Mouse (Mus musculus) forebrain, postnatal 0 days (tissue): ENCODE data around the gene Thsd4. TPM values are rescaled to one million over a fixed set of nuclear protein-coding genes. Genes with fewer than 3 reads are reported as not detected.

Source experiments
- ATAC-seq: fragments of 200-750 bp; cut with Nextera tagmentation; 2 replicates; pipeline ENCODE4 v1.8.0; 2017; ENCODE audit warnings: mild to moderate bottlenecking, moderate library complexity
- DNase-seq: peaks from one replicate; pipeline ENCODE4 v3.0.0-alpha.2; 2015
- H3K27ac ChIP-seq: fragments of 300-500 bp; sonication (generic); 2 replicates; pipeline ENCODE4 v1.5.1; 2014; ENCODE audit warnings: low read depth, mild to moderate bottlenecking, antibody characterized with exemption, low read length, moderate library complexity, mixed read lengths
- H3K27me3 ChIP-seq: fragments of 300-500 bp; sonication (generic); 2 replicates; pipeline ENCODE4 v1.6.1; 2014; ENCODE audit warnings: mild to moderate bottlenecking, low read length, mixed read lengths; ENCODE audit not compliant: insufficient read depth
- H3K36me3 ChIP-seq: fragments of 300-500 bp; sonication (generic); 2 replicates; pipeline ENCODE4 v1.6.1; 2014; ENCODE audit warnings: mild to moderate bottlenecking, moderate library complexity; ENCODE audit not compliant: insufficient read depth
- H3K4me1 ChIP-seq: fragments of 300-500 bp; sonication (generic); 2 replicates; pipeline ENCODE4 v1.6.1; 2014; ENCODE audit warnings: antibody characterized with exemption; ENCODE audit not compliant: insufficient read depth
- H3K4me2 ChIP-seq: fragments of 300-500 bp; sonication (generic); 2 replicates; pipeline ENCODE4 v1.6.1; 2014; ENCODE audit warnings: low read depth, mild to moderate bottlenecking, moderate library complexity
- H3K4me3 ChIP-seq: fragments of 300-500 bp; sonication (generic); 2 replicates; pipeline ENCODE4 v1.5.1; 2014; ENCODE audit warnings: low read depth, low read length, mixed read lengths
- H3K9ac ChIP-seq: fragments of 300-500 bp; sonication (generic); 2 replicates; pipeline ENCODE4 v1.6.1; 2014; ENCODE audit warnings: mild to moderate bottlenecking
- H3K9me3 ChIP-seq: fragments of 300-500 bp; sonication (generic); 2 replicates; pipeline ENCODE4 v1.6.1; 2016; ENCODE audit warnings: low read length
- CTCF ChIP-seq: sonication (generic); IDR thresholded peaks from 2 replicates; pipeline ENCODE4 v1.5.1; 2016; ENCODE audit warnings: antibody characterized with exemption, control low read depth, low read depth
- WGBS: fragments of 180-500 bp; shearing (Covaris S2); extraction: QIAGEN DNeasy Blood & Tissue Kit; methylation state at CpG from one replicate; pipeline ENCODE4 v1.1.7; 2014; 5-methylcytosine and 5-hydroxymethylcytosine counted together
- polyA plus RNA-seq: library from polyadenylated mRNA; unstranded; fragments of >200 nt; fragmentation: Nextera tagmentation; extraction: Ambion mirVana; gene quantifications from 2 replicates; pipeline ENCODE4 v1.2.1, GENCODE M21; 2015
- total RNA-seq: library from RNA; depleted of rRNA; stranded (reverse); fragments of >200 nt; gene quantifications from 2 replicates; pipeline ENCODE4 v1.2.3, GENCODE M21; 2014

The Thsd4 gene
- total and polyA plus RNA-seq, 2 experiments from 2014 or later: 3.5 to 14.2 TPM

GRCm38 (mm10) chr9:60264586-60265325 lies 257.1 kb downstream of the Thsd4 start:
- H3K9ac ChIP-seq: no peak overlapping the region
- H3K27ac ChIP-seq: peak overlapping the region; percentile 51; the same call in 1 of the 2 replicates
- ATAC-seq: peak; percentile 75

GRCm38 (mm10) chr9:60262515-60263140 lies 259.2 kb downstream of the Thsd4 start:
- H3K27me3 ChIP-seq: no peaks in the 10 kb centered on the region; the same call in 1 of the 2 replicates
- H3K4me1 ChIP-seq: peaks cover 13% of the 10 kb centered on the region
- no peak for DNase-seq
- no peak overlapping the region for H3K27ac ChIP-seq
- no peak for TF ChIP-seq CTCF
- no peaks in the 10 kb centered on the region for H3K9me3 ChIP-seq
- 82% methylated on average over 6 of the region's 6 CpGs for WGBS
- no peaks in the 10 kb centered on the region for H3K36me3 ChIP-seq
- no peak overlapping the region for H3K9ac ChIP-seq
- no peak overlapping the region for H3K4me2 ChIP-seq
- no peak overlapping the region for H3K4me3 ChIP-seq
- no peak for ATAC-seq

More at GRCm38 (mm10) chr9:60264586-60265325, 257.1 kb downstream of the Thsd4 start:
- DNase-seq: peak; percentile 72
- Histone ChIP-seq H3K4me3 (no peak overlapping the region), H3K9me3 (no peaks in the 10 kb centered on the region), H3K27me3 (no peaks in the 10 kb centered on the region; the same call in 1 of the 2 replicates), H3K4me1 (peaks cover 13% of the 10 kb centered on the region), H3K36me3 (no peaks in the 10 kb centered on the region), H3K4me2 (no peak overlapping the region)
- 31% methylated on average over 10 of the region's 10 CpGs for WGBS
- no peak for TF ChIP-seq CTCF

GRCm38 (mm10) chr9:60259626-60260025 lies 262.2 kb downstream of the Thsd4 start:
- WGBS: 49% methylated on average over 13 of the region's 13 CpGs
- H3K4me3 ChIP-seq: no peak overlapping the region
- ATAC-seq: peak; percentile 32
- no peaks in the 10 kb centered on the region for H3K36me3 ChIP-seq
- H3K4me1 ChIP-seq: peaks cover 2% of the 10 kb centered on the region; the same call in 1 of the 2 replicates
- TF ChIP-seq CTCF: no peak
- peak; percentile 31 for DNase-seq
- H3K9ac ChIP-seq: no peak overlapping the region
- H3K4me2 ChIP-seq: no peak overlapping the region
- no peaks in the 10 kb centered on the region; the same call in 1 of the 2 replicates for H3K27me3 ChIP-seq
- H3K9me3 ChIP-seq: no peaks in the 10 kb centered on the region
- no peak overlapping the region for H3K27ac ChIP-seq

GRCm38 (mm10) chr9:60251765-60252164 lies 270.1 kb downstream of the Thsd4 start:
- Histone ChIP-seq H3K36me3 (no peaks in the 10 kb centered on the region), H3K4me3 (no peak overlapping the region), H3K4me1 (no peaks in the 10 kb centered on the region), H3K4me2 (no peak overlapping the region), H3K9ac (no peak overlapping the region), H3K27me3 (no peaks in the 10 kb centered on the region), H3K27ac (no peak overlapping the region), H3K9me3 (no peaks in the 10 kb centered on the region)
- TF ChIP-seq CTCF: peak; percentile 80
- peak; percentile 58 for DNase-seq
- WGBS: 55% methylated on average over 3 of the region's 3 CpGs
- no peak for ATAC-seq

- Histone ChIP-seq H3K36me3 (no peaks in the 10 kb centered on the region), H3K4me1 (no peaks in the 10 kb centered on the region), H3K4me2 (no peak overlapping the region), H3K9ac (no peak overlapping the region), H3K9me3 (no peaks in the 10 kb centered on the region), H3K27ac (no peak overlapping the region), H3K4me3 (no peak overlapping the region), H3K27me3 (no peaks in the 10 kb centered on the region)
- TF ChIP-seq CTCF: no peak
- no peak for ATAC-seq
- DNase-seq: no peak
Measured at GRCm38 (mm10) chr9:60250403-60250802, 271.4 kb downstream of the Thsd4 start.

- 84% methylated on average over 3 of the region's 3 CpGs for WGBS
Measured at GRCm38 (mm10) chr9:60247998-60248397, 273.8 kb downstream of the Thsd4 start.

GRCm38 (mm10) chr9:60244943-60245342 lies 276.9 kb downstream of the Thsd4 start:
- no peak overlapping the region for H3K4me3 ChIP-seq
- TF ChIP-seq CTCF: peak; percentile 99
- DNase-seq (peak; percentile 92), ATAC-seq (peak; percentile 66)
- no peaks in the 10 kb centered on the region for H3K4me1 ChIP-seq
- 2% methylated on average over 5 of the region's 5 CpGs for WGBS
- H3K9me3 ChIP-seq: no peaks in the 10 kb centered on the region
- no peaks in the 10 kb centered on the region for H3K36me3 ChIP-seq
- no peak overlapping the region for H3K27ac ChIP-seq
- H3K4me2 ChIP-seq: no peak overlapping the region
- H3K27me3 ChIP-seq: no peaks in the 10 kb centered on the region
- H3K9ac ChIP-seq: no peak overlapping the region

More at GRCm38 (mm10) chr9:60247998-60248397, 273.8 kb downstream of the Thsd4 start:
- no peak overlapping the region for H3K4me2 ChIP-seq
- H3K4me3 ChIP-seq: no peak overlapping the region
- no peak overlapping the region for H3K9ac ChIP-seq
- no peak overlapping the region for H3K27ac ChIP-seq
- DNase-seq (no peak), ATAC-seq (no peak)
- no peak for TF ChIP-seq CTCF
- no peaks in the 10 kb centered on the region for H3K4me1 ChIP-seq
- H3K27me3 ChIP-seq: no peaks in the 10 kb centered on the region
- H3K36me3 ChIP-seq: no peaks in the 10 kb centered on the region
- H3K9me3 ChIP-seq: no peaks in the 10 kb centered on the region
